Mouse (Mus musculus) liver, embryonic 11.5 days (tissue): ENCODE results near the gene Mpz. TPM values are rescaled to one million over a fixed set of nuclear protein-coding genes. Genes with fewer than 3 reads are reported as not detected.

Experiments used
- polyA plus RNA-seq: library from polyadenylated mRNA; unstranded; fragments of >200 nt; fragmentation: Nextera tagmentation; extraction: Ambion mirVana; gene quantifications from 2 replicates; pipeline ENCODE4 v1.2.1, GENCODE M21; 2014

Gene Mpz
- polyA plus RNA-seq, 1 experiment from 2014 or later = not detected

Other genes with a start within 250 kb of the Mpz start
- gene Fcrlb, start 237.8 kb upstream of the Mpz start, polyA plus RNA-seq = 0.14 TPM in 1 of 2 replicates, not detected in the other
- gene Fcrla, start 223.1 kb upstream of the Mpz start, polyA plus RNA-seq = 0.35 and 0.45 TPM in 2 replicates
- gene Fcgr2b, start 174.2 kb upstream of the Mpz start, polyA plus RNA-seq = 1.8 and 2.0 TPM in 2 replicates
- gene Fcgr4, start 131.8 kb upstream of the Mpz start, polyA plus RNA-seq = 1.5 and 2.4 TPM in 2 replicates
- gene Fcgr3, start 85.8 kb upstream of the Mpz start, polyA plus RNA-seq = 28.7 and 29.8 TPM in 2 replicates
- 1.4 and 2.2 TPM in 2 replicates for gene Cfap126, start 36.8 kb upstream of the Mpz start, polyA plus RNA-seq
- gene Sdhc, start 108 bp upstream of the Mpz start, polyA plus RNA-seq = 261 and 281 TPM in 2 replicates
- 1.2 and 1.9 TPM in 2 replicates for gene Pcp4l1, start 45.6 kb downstream of the Mpz start, polyA plus RNA-seq
- gene Nr1i3, start 63.3 kb downstream of the Mpz start, polyA plus RNA-seq = 0.16 TPM in 2 replicates
- 32.3 and 32.4 TPM in 2 replicates for gene Tomm40l, start 71.8 kb downstream of the Mpz start, polyA plus RNA-seq
- gene Apoa2, start 74.3 kb downstream of the Mpz start, polyA plus RNA-seq = 2,189 and 2,339 TPM in 2 replicates
- 70.9 and 83.6 TPM in 2 replicates for gene Fcer1g, start 83.7 kb downstream of the Mpz start, polyA plus RNA-seq
- gene Adamts4, start 99.7 kb downstream of the Mpz start, polyA plus RNA-seq = 1.6 and 2.0 TPM in 2 replicates
- gene Ndufs2, start 100.7 kb downstream of the Mpz start, polyA plus RNA-seq = 256 and 262 TPM in 2 replicates
- gene B4galt3, start 119.6 kb downstream of the Mpz start, polyA plus RNA-seq = 49.0 and 50.6 TPM in 2 replicates
- 131 and 133 TPM in 2 replicates for gene Ppox, start 130.5 kb downstream of the Mpz start, polyA plus RNA-seq
- gene Usp21, start 137.3 kb downstream of the Mpz start, polyA plus RNA-seq = 51.0 and 53.1 TPM in 2 replicates
- 83.7 TPM in 2 replicates for gene Ufc1, start 144.3 kb downstream of the Mpz start, polyA plus RNA-seq
- 34.8 and 37.5 TPM in 2 replicates for gene Dedd, start 178.4 kb downstream of the Mpz start, polyA plus RNA-seq
- gene Nit1, start 194.9 kb downstream of the Mpz start, polyA plus RNA-seq = 26.2 and 29.1 TPM in 2 replicates
- 68.0 and 73.7 TPM in 2 replicates for gene Pfdn2, start 195.0 kb downstream of the Mpz start, polyA plus RNA-seq
- gene Klhdc9, start 210.1 kb downstream of the Mpz start, polyA plus RNA-seq = 0.66 and 0.77 TPM in 2 replicates
- gene Nectin4, start 219.4 kb downstream of the Mpz start, polyA plus RNA-seq = 0.25 and 0.53 TPM in 2 replicates
- 3.5 and 3.8 TPM in 2 replicates for gene Arhgap30, start 238.2 kb downstream of the Mpz start, polyA plus RNA-seq